Mouse (Mus musculus): ENCODE results near the gene Gnai2.

Gnai2 gene
- long read RNA-seq, experiment 1, transcript Gnai2-201 (9 exons, 2,215 nt): major isoform, 11 of 43 reads
- long read RNA-seq, experiment 1, transcript Gnai2-202 (9 exons, 1,777 nt): minor isoform, 8 of 43 reads
- long read RNA-seq, experiment 1, partial matches to known transcripts: 23 of 43 reads
- long read RNA-seq, experiment 1, other reads (novel, unspliced or antisense): 0 of 43 reads
- long read RNA-seq, experiment 2, transcript Gnai2-201 (9 exons, 2,215 nt): major isoform, 20 of 55 reads
- long read RNA-seq, experiment 2, transcript Gnai2-202 (9 exons, 1,777 nt): minor isoform, 16 of 55 reads
- long read RNA-seq, experiment 2, partial matches to known transcripts: 12 of 55 reads
- long read RNA-seq, experiment 2, other reads (novel, unspliced or antisense): 6 of 55 reads

DNA sequence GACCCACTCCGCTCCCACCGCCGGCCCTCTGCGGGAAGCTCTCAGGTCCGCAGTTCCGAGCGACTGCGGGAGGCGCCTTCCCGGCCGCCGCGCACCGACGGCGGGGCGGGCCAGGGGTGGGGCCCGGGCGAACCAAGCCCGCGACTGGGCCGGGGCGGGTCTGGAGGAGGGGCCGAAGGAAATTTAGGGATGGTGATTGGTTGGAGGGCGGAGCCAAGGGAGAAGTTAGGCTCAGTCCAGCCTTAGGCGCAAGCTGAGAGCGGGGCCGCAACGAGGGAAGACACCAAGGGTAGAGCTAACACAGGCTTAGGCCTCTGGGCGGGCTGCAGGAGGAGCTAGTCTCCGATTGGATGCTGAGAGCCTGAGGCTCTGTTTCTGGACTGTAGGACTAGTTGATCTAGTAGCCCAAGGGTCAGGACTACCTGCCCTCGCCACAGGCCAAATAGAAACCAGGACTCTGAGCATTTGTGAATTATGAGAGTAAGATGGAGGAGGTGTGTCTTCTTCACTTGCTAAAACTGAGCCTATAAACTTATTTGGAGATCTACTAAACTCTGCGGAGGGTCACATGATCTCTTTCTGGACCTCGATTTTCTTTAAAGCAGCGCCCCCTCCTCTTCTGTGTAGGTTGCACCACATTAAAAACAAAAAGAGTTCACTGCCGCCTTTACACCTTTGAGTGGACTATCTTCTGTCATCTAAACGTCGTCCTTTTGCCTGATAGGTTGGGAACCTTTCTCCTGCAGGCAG is at the start of gene Gnai2:
Gnai2 (minus strand) TSS at position 89 of the 750 bp plus-strand sequence.
- intact Hi-C loops (cut with DNase I): no loop called here

DNA sequence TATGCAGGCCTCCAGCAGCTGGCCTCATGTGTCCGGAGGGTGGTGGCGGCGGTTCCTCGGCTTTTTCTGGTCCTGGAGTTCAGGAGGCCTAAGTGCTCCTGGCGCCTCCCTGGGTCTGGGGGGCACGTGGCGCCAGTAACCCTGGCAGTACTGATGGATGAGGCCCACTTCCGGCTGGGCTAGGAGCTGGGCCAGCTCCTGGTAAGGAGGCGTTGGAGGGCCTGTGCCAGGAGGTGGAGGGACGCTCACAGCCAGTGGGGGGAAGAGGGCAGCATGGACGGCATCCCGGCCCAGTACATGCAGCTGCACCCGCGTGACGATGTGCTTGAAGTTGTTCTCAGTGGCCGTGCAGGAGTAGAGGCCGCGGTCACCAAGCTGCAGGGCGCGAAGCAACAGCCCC is 47.2 kb upstream of the Gnai2 start:
- intact Hi-C loops (cut with DNase I): no loop called here

DNA sequence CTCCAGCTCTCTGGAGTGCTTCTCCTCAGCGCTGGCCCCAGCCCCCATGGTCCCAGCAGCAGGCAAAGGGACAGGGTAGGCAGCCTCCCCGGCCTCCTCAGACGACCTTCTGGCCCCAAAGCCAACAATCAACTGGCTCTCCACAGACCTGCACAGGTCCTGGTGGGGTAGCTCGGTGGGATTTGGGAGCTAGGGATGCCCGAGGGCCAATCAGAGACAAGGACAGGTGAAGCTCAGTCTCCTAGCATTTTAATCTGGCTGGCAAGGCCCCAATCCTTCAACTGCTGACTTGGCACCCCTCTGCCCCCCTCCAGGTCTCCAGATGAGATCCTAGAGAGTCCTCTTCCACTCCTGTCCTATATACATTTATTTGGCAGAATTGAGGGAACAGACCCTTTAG is 44.3 kb upstream of the Gnai2 start, which contains the start of gene Gnat1:
Gnat1 (minus strand) TSS at position 212 of the 400 bp plus-strand sequence.
- intact Hi-C loops (cut with DNase I): loop anchor here (2.0 kb wide), 1 partner anchor 59 kb away; no protein-coding TSS in a partner anchor

DNA sequence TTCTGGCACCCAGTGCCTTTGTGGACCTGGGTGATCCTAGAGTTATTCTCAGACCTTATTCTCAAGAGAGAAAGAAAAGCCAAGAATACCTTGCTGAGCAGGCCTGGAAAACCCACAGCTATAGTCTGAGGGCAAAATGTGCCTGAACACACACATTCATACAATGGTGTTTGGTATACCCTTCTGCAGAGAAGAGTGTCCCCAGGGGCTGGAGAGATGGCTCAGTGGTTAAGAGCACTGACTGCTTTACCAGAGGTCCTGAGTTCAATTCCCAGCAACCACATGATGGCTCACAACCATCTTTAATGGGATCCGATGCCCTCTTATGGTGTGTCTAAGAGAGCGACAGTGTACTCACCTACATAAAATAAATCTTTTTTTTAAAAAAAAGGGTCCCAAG is 43.7 kb upstream of the Gnai2 start:
- intact Hi-C loops (cut with DNase I): loop anchor here (2.0 kb wide), 1 partner anchor 60 kb away; no protein-coding TSS in a partner anchor

DNA sequence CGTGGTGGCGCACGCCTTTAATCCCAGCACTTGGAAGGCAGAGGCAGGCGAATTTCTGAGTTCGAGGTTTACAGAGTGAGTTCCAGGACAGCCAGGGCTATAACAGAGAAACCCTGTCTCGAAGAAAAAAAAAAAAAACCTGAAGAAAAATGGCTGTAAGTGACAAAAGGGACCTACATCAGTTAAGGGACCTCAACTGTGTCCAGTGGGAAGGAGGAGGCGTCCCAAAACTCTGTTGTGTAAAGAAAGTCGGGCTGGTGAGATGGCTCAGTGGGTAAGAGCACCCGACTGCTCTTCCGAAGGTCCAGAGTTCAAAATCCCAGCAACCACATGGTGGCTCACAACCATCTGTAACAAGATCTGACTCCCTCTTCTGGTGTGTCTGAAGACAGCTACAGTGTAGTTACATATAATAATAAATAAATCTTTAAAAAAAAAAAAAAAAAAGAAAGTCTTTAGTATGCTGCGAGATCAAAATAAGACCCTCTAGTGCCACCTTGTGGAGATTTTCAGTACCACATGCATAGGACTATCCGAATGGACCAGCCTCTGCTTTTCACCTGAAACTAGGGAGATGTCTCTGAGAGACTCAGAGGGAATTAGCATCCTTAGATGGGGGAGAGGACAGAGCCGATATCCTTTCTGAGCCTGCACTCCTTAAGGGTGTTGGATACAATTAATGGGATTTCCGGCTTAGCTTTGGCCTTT is 42.8 kb upstream of the Gnai2 start:
- intact Hi-C loops (cut with DNase I): loop anchor here (2.0 kb wide), 2 partner anchors 61 to 75 kb away; no protein-coding TSS in a partner anchor

DNA sequence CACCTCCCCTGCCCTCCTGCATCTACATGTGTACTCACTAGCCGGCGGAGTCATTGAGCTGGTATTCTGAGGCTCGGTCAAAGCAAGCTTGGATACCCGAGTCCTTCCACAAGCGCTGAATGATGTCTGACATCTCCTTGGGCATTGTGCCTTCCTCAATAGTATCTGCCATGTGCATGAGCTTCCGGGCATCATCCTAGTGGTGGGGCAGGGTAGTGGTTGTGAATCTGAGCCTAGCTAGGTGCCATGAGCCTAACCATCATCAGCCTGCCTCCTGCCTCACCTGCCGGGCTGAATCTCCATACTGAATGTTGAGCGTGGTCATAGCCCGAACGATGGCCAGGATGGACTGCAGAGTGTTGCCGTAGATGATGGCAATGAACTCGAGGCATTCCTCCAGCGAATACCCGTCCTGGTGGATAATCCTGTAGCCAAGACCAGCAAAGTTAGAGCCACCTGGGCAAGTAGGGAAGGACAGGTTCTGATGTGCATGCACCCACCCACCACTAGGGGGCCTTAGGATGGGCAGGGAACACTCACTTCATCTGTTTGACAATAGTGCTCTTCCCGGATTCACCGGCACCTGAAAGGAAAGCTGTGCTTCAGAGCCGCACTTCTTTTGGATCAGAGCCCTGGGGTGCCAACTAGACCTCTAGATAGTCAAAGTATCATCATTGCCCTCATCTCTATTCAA is 42.1 kb upstream of the Gnai2 start:
- intact Hi-C loops (cut with DNase I): loop anchor here (2.0 kb wide), 1 partner anchor 74 kb away; no protein-coding TSS in a partner anchor

DNA sequence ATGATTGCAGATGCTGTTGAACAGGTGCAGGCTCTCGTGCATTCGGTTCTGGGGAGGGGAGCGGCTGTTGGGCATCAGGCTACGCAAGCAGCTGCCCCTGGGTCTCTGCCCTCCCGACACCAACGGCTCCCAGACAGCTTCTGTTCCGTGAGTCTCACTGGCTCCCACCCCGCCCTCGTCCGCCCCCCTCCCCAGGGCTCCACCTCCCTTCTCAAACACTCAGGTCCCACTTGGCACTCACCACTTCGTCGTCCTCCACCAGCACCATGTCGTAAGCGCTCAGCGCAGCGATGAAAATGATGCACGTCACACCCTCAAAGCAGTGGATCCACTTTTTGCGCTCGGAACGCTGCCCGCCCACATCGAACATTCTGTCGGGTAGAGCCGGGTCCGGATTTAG is 41.1 kb upstream of the Gnai2 start:
- intact Hi-C loops (cut with DNase I): loop anchor here (1.0 to 2.0 kb wide), 2 partner anchors 31 to 74 kb away; no protein-coding TSS in a partner anchor

DNA sequence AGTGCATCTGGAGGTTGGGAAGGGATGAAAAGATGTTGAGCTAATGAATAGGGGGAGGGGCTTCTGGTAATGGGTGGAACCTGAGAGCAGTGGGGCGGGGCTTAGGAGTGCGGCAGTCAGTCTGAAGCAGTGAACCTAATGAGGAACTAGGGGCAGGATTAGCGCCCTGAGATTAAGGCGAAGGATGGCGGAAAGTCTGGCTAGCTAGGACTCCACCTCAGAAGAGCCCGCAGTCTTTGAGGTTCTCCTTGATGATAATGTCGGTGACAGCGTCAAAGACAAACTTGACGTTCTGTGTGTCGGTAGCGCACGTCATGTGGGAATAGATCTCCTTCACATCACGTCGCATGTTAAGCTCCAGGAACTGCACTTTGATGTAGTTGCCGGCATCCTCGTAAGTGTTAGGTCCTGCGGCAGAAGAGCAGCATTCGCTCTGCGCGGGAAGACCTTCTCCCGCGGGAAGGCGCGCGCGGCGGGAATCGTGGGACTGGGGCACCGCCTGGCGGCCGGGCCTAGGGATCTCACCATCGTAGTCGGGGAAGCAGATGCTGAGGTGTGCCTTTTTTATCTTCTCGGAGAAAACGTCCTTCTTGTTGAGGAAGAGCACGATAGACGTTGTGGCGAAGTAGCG is 40.6 kb upstream of the Gnai2 start:
- intact Hi-C loops (cut with DNase I): loop anchor here (1.0 to 2.0 kb wide), 2 partner anchors 30 to 73 kb away; no protein-coding TSS in a partner anchor

DNA sequence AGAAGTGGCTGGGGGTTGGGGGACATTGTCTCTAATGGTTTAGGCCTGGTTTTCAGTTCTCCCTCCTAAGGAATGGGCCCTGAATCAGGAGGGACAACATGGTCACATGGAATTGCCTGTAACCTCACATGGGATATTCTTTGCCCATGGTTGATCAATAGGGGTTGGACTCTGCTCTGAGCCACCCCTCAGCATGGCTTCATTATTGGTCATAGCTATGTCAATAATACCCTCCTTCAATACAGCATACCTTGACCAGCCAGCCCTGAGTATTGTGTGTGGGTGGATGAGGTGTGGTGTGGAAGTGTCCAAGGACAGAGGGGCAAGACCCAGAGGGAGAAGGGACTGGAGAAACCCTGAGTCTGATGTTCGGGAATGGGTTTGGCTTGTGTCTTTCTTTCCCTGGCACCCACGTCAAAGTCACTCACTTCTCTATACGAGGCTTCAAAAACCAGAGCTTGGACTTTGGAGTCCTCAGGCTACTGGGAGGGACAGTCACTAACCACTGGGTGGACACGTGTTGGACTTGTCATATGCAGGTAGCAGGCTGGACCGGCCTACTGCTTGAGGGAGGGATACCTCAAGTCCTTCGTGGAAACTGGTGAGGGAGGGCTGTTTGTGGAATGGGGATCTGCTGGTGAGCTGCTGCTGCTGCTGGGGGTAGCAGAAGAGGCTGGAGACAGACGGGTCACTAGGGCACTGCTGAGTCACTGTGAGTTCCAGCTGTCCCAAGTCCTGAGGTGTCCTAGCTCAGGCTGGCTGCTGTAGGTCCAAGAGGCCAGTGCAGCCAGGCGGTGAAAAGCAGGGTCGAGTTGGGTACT is 39.7 kb upstream of the Gnai2 start:
- intact Hi-C loops (cut with DNase I): no loop called here

DNA sequence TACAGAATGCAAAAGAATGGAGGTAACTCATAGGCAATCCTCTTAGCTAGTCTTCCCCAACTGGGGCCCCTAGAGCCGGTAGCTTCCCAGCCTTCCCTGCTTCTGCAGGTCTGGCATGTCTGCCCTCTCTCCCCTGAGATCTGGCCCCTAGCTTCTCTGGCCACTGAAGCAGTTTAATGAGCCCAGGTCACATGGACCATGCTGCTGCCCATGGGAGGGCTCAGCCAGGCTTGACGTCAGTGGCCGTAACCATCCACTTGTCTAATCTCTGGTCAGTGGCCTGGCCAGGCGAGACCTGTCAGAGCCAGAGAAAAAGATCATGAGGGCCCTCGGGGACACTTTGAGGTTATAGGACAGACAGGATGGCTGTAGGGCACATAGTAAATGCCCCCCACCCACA is 35.1 kb upstream of the Gnai2 start:
- intact Hi-C loops (cut with DNase I): no loop called here

DNA sequence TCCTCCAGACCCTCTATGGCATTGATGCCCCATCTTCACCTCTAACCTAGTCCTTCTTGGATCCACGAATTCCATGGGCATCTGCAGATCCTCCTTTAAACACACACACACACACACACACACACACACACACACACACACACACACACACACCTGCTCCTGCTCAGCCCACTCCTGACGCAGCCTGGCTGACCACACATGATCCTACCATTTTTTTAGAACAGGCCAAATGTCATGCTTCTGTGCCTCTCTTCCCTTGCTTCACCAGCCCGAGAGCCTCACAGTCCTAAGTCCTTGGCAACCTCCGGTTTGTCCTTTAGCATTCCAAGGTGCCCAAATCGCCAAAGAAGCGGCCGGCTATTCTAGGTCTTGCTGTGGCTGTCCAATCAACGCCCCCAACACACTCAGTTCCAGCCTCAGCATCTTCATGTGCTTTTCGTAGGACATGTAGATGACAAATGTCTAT is 34.3 kb upstream of the Gnai2 start, which contains the start of gene Slc38a3:
Slc38a3 (minus strand) TSS at position 51 of the 466 bp plus-strand sequence.
- intact Hi-C loops (cut with DNase I): no loop called here

DNA sequence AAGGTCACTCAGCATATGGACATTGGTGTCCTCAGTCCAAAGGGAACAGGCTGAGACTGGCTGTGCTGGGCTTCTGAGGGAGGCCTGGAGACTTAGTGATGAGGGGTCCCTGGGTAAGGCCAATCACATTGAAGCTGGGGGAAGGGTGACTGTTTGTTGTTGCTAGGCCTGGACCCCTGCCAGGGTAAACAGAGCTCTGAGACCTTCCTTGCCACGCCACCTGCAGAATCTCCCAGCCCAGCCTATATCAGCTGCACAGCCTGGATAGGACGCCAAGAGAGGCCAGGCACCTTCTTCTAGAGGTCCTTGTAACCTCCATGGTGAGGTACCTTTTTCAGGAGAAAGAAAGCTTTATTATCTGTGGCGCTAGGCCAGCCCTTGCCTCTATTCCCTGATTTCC is 33.7 kb upstream of the Gnai2 start:
- intact Hi-C loops (cut with DNase I): no loop called here

DNA sequence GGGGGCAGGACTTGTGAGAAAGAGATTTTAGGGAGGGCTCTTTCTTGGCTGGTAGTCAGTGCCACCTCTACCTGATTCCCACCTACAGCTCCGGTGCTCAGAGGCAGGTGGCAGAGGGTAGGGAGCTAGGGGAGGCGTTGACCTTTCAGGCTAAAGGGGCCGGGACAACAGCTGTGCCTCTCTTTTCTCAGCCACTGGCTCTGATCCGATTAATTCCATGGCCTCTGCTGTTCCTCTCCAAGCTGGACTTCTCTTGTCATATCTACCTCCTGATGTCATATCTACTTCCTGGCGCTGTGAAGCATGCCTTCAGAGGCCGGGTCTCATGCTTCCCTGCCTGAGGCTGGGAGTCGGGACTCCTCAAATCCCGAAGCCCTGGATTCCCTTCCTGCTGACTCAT is 32.8 kb upstream of the Gnai2 start:
- intact Hi-C loops (cut with DNase I): no loop called here

DNA sequence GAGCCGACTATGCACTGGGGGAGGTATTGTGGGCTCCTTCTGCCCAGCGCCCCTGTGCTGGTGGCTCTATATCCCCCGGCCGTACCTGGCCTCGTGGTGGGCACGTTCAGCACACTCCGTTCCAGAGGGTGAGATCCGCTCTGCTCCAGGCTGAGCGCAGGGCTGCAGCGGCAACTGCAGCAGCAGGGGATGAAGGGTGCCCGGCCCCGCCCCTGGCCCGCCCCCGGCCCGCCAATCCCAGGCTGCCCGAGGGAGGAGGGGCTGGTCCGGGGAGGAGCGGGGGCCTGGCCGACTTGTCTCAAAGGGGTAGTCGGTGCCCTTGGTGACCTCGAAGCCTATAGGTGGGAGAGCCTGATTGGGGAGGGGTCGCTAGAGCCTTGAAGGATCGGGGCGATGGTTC is 32.1 kb upstream of the Gnai2 start:
- intact Hi-C loops (cut with DNase I): no loop called here

DNA sequence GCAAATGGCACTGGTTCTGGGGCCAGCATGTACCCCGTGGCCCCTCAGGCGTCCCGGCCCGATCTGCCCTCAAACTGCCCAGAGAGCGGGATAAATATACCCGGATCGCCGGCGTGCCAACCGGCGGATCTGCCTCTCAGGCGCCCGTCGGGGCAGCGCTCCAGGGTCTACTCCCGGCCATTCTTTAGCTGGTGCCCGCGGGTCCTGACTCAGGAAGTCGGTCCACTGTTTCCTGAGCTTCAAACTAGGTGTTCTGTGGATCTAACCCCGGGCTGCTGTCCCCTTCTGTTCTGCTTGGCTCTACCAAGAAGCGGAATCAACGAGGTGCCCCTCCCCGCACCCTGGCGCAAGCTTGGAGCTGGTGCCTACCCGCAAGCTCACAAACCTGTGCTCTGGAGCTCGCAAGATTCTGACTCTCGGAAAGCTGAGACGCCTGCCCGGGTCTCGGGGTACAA is 31.6 kb upstream of the Gnai2 start:
- intact Hi-C loops (cut with DNase I): no loop called here

DNA sequence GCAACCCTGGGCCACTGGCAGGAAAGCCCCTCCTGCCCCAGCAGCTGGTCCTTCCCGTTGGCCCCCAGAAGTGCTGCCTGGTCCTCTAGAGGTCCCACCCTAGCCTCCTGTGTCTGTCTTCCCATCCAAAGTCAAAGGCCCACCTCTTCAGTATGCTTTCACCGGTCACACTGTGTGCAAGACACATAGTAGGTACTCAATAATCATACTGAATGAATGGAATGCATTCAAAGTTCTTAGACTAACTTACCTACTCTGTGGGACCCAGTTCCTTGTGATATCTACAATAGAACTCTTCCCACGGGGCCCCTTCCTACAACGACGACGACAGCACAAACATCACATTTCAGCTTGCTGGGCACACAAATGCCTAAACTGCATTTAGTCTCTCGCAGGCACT is 30.1 kb upstream of the Gnai2 start:
- intact Hi-C loops (cut with DNase I): no loop called here

DNA sequence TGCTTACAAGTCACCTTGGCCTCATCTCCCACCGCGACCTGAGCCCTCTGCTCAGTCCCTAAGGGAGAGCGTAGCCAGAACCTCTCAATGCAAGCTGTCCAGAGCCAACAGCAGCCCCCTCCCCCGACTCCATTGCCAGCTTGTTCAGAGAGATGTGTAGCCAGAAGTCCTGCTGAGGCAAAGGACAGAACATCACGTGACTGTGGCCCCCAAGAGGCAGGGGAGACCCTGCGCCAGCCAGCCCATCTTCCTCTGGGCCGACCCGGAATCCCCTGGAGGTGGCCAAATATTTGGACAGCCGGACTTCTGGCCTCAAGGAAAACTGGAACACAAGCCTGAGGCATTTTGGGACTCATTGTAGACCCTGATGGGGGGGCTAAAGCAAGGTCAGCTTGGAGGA is 28.4 kb upstream of the Gnai2 start:
- intact Hi-C loops (cut with DNase I): no loop called here

DNA sequence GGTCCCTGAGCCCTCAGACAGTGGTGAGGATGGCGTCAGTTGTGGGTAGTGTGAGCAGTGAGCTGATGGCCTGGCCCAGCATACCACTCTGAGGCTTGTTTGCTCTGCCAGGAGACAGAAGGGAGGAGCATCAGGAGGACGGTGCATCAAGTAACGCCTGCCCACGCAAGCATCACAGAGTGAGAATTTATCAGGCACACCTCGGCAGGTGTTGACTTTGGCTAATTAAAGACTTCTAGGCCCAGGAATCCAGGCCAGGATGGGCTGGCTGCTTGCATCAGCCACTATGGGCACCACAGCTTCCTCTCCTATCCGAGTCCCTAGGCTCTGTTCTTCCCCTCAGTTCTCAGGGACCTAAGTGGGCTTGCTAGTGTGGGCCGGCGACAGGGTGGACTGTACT is 27.2 kb upstream of the Gnai2 start:
- intact Hi-C loops (cut with DNase I): no loop called here

DNA sequence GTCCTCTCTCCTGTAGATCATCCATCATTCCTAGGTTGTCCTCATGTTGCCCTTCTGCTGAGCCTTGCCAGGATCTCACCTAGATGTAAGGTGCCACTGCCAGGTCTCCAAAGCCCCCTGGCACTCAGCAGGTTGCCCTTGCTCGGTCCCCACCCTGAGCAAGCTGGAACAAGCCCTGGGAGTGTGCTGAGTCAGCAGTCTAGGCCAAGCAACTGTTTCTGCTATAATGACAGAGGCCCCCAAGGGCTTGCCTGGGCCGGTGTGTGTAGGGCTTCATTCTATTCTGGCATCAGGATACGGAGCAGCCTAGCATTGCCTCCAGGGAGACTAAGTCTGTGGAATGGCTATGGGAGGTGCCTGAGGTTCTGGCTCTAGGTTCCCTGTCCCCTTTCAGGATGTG is 25.6 kb upstream of the Gnai2 start:
- intact Hi-C loops (cut with DNase I): no loop called here

Data from adrenal gland (tissue).